Mouse (Mus musculus): ENCODE data around the gene Cdpf1.

Cdpf1 gene

GRCm38 (mm10) chr15:85762761-85763160 is 48.7 kb downstream of the Cdpf1 start:
- DNase-seq (ENCODE audit: low spot score), result no peak

- DNase-seq (ENCODE audit: low spot score), result no peak
These were observed 53.7 kb downstream of the Cdpf1 start for GRCm38 (mm10) chr15:85757768-85758167.
